Mouse (Mus musculus) left cerebral cortex, postnatal 36 days (tissue): Measurements from ENCODE around the gene Gprc5a. TPM values are rescaled to one million over a fixed set of nuclear protein-coding genes. Genes with fewer than 3 reads are reported as not detected.
A peak's percentile ranks its signal among the peaks of the same experiment; 100 is the strongest.

Source experiments
- DNase-seq, 2 experiments: peaks; one replicate each; pipeline ENCODE4 v3.0.0; 2021 to 2022; ENCODE audit warnings: low spot score in 2 of 2, mixed read lengths in 1 of 2
- intact Hi-C: fragments of 180-260 bp; cut with DNase I; formaldehyde crosslinking; loops from one replicate; pipeline ENCODE4 v1.15.1; 2025
- total RNA-seq, 2 experiments: library from RNA; stranded (reverse); gene quantifications; 2 replicates each; pipeline ENCODE4 v1.2.3; 2021

The Gprc5a gene
- total RNA-seq, 2 experiments from 2014 or later = 0.30 to 0.43 TPM

DNA sequence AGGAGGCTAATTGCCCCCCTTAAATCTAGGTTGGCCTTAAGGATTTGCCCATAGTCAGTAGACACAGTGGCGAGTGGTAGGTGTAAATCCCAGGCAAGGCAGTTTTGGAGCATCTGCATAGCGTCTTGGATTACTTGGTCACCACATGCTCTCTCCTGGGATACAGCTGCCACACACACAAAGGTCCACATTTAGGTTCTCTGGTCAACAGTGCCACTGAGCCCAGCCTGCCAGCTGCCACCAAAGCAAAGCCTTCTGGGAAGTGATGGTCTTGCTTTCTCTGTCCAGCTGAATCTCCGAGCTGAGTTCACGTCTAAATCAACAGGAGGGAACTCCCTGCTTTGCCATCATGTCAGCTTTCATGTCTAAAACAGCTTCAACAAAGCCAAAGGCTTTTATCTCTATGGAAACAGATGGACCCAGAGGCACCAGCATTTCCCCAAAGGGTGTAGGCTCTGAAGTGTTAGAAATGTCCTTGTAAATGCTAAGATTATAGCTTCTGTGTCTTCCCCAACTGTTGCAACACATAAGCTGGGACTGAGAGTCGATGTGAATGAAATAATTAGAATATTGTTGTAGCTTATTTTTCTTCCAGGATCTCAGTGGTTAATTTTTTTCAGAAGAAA lies 59.4 kb downstream of the Gprc5a start:
- intact Hi-C loops = no loop called here
- DNase-seq = no peak

DNA sequence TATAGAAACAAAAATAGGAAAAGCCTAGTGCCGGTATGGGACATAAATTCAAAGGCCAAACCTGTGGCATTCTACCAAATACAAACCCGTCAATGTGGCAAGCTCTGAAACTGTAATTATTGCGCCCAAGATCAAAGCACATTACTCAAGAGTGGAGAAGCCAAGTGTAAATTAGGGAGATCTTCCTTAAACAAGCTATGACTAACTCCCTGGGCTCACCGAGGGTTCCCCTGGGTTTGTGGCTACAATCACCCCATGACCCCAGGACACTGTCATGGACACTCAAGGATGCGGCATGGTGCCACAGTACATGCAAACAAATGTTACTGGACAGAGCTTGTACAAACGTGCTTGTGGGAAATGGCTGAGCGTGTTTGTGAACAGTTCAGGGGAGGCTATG lies 67.6 kb downstream of the Gprc5a start:
- DNase-seq = no peak
- intact Hi-C loops = no loop called here

DNA sequence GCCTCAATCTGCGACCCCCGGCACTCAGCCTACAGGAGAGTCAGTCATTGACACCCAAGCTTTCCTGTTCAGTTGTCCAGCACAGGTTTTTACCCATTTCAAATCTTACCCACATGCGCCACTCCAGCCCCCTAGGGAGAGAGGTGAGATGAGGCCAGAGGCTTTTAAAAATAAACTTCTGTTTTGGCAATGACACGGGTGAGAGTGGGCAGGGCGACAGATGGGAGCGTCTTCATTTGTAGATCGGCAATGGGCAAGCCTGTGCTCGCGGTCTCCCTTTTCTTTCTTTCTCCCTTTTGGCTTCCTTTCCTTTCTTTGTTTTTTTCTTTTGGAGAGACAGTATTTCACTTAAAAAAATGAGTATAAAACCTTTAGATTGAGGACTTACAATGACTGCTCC lies 68.0 kb downstream of the Gprc5a start:
- intact Hi-C loops = no loop called here
- DNase-seq = peak in 1 of 2 experiments; percentile 53

Other genes starting within 250 kb of the Gprc5a start
- gene Crebl2, start 235.5 kb upstream of the Gprc5a start, total RNA-seq = 10 to 100 TPM; 31.8 to 36.6 TPM
- 10 to 100 TPM; 20.2 to 24.9 TPM for gene Gpr19, start 167.1 kb upstream of the Gprc5a start, total RNA-seq
- 10 to 100 TPM; 41.5 to 46.0 TPM for gene Cdkn1b, start 145.2 kb upstream of the Gprc5a start, total RNA-seq
- 1 to 10 TPM; 3.2 to 8.0 TPM for gene Apold1, start 83.9 kb upstream of the Gprc5a start, total RNA-seq
- gene Ddx47, start 54.0 kb upstream of the Gprc5a start, total RNA-seq = 10 to 100 TPM; 52.9 to 63.8 TPM
- not detected for gene Gprc5d, start 52.6 kb downstream of the Gprc5a start, total RNA-seq
- 100 to 1,000 TPM; 159 to 171 TPM for gene Fam234b, start 132.3 kb downstream of the Gprc5a start, total RNA-seq
- gene Hebp1, start 132.4 kb downstream of the Gprc5a start, total RNA-seq = 10 to 100 TPM; 42.9 to 55.6 TPM
- not detected for gene Gsg1, start 188.7 kb downstream of the Gprc5a start, total RNA-seq
- gene Pbp2, start 244.8 kb downstream of the Gprc5a start, total RNA-seq = under 1 TPM in 1 of 2 experiments, not detected in 1; 0.32 TPM